ENCODE assay signal across 10 mouse cellular contexts in genomic region chr2:27096341-27096981, GRCm38 (mm10). TPM values are rescaled to one million over a fixed set of nuclear protein-coding genes. Genes with fewer than 3 reads are reported as not detected.
DNase-seq lines count a peak whose midpoint lies in the region; ATAC-seq lines count a peak whose summit lies in the region.
"Had no signal": no experiment of that assay in that cellular context is flagged by ENCODE, and none has a peak within 500 bp of the region (broad histone marks: within the 10 kb centered on the region; RNA-seq: fewer than 3 reads in every experiment).

No protein-coding gene starts in this region.

- H3K27me3 ChIP-seq in kidney, embryonic 15.5 days = 0 out of 2 replicates have a peak, but pooled peaks cover 2% of the 10 kb centered on the region

- H3K9ac ChIP-seq in kidney, embryonic 15.5 days = no peak overlapping the region

- DNase-seq in kidney, adult 11 months = peak; percentile 21
- DNase-seq in frontal cortex, postnatal 25 days (ENCODE audit: low spot score in 2 of 2) = peak; percentile 43 to 57
- DNase-seq in kidney, postnatal 36 days = peak; percentile 43 to 61
- DNase-seq in right cerebral cortex, adult 2 months (ENCODE audit: low spot score in 2 of 2) = peak; percentile 76 to 86
- DNase-seq in thymus, adult 18-20 months = no peak
- no peak for DNase-seq in testis, postnatal 14 days (ENCODE audit: low spot score)
- DNase-seq: thymus, postnatal 14 days had no signal

- H3K27ac ChIP-seq in kidney, embryonic 15.5 days = no peak overlapping the region

- ATAC-seq in kidney, embryonic 15.5 days (replicated peaks; ENCODE audit: low FRiP score) = no peak
- no peak for ATAC-seq in erythroid progenitor cell, adult 5-6 weeks (replicated peaks; ENCODE audit: low FRiP score, poor library complexity, severe bottlenecking)
- ATAC-seq: midbrain, embryonic 16.5 days had no signal

- H3K4me1 ChIP-seq in kidney, embryonic 15.5 days = peaks cover 25% of the 10 kb centered on the region

- H3K9me3 ChIP-seq in kidney, embryonic 15.5 days (replicated peaks) = no peaks in the 10 kb centered on the region

- H3K36me3 ChIP-seq in kidney, embryonic 15.5 days = no peaks in the 10 kb centered on the region

- H3K4me3 ChIP-seq in kidney, embryonic 15.5 days (replicated peaks) = no peak overlapping the region

- WGBS in kidney, embryonic 15.5 days = 50% methylated on average over 13 of the region's 13 CpGs

- H3K4me2 ChIP-seq in kidney, embryonic 15.5 days = no peak overlapping the region

RNA-seq across cellular contexts. Expression of gene Adamtsl2, which starts 17.3 kb away (rescaled TPM):
- 1.3 and 1.7 TPM in 2 replicates for polyA plus RNA-seq in kidney, embryonic 15.5 days (2015; fragmentation: Nextera tagmentation; extraction: Ambion mirVana)
- total RNA-seq in erythroid progenitor cell, adult 5-6 weeks (2015; ENCODE audit: low replicate concordance) = not detected in 2 replicates
- not detected in 2 replicates for total RNA-seq in erythroid progenitor cell, adult 5-6 weeks (2017; ENCODE audit: low replicate concordance)

RNA-seq across cellular contexts. Expression of gene Mymk, which starts 24.5 kb away (rescaled TPM):
- polyA plus RNA-seq in kidney, embryonic 15.5 days (2015; fragmentation: Nextera tagmentation; extraction: Ambion mirVana) = 3.4 and 5.3 TPM in 2 replicates
- not detected in 2 replicates for total RNA-seq in erythroid progenitor cell, adult 5-6 weeks (2015; ENCODE audit: low replicate concordance)
- total RNA-seq in erythroid progenitor cell, adult 5-6 weeks (2017; ENCODE audit: low replicate concordance) = not detected in 2 replicates
- polyA plus RNA-seq: midbrain, embryonic 16.5 days had no signal

RNA-seq across cellular contexts. Expression of gene Fam163b, which starts 45.8 kb away (rescaled TPM):
- 0.18 and 0.30 TPM in 2 replicates for polyA plus RNA-seq in kidney, embryonic 15.5 days (2015; fragmentation: Nextera tagmentation; extraction: Ambion mirVana)
- total RNA-seq in erythroid progenitor cell, adult 5-6 weeks (2015; ENCODE audit: low replicate concordance) = not detected in 2 replicates
- total RNA-seq in erythroid progenitor cell, adult 5-6 weeks (2017; ENCODE audit: low replicate concordance) = not detected in 2 replicates

Comparison
In these comparisons a context has a peak if more than half of its experiments do, and no peak if none do; other contexts are left out.
1. DNase-seq: peak in kidney, adult 11 months (single experiment), frontal cortex, postnatal 25 days (2 of 2), kidney, postnatal 36 days (2 of 2) and right cerebral cortex, adult 2 months (2 of 2); none in thymus, adult 18-20 months (0 of 2) and testis, postnatal 14 days (single experiment).